Mouse (Mus musculus) mouse embryonic stem cell (cell line): ENCODE measurements around the gene 1700025G04Rik.

Source experiments
- in situ Hi-C, 2 experiments: fragments of 300-500 bp; cut with MboI; formaldehyde crosslinking; loops; 1 replicate in 1 of 2; 3 replicates in 1 of 2; pipeline ENCODE4 v1.14.3; 2019 to 2020; ENCODE audit warnings: low sequenced_read_pairs in 2 of 2, low pct_unique_long_range_greater_than_20kb in 1 of 2, mixed read lengths in 1 of 2; ENCODE audit not compliant: unreplicated experiment in 1 of 2

Gene 1700025G04Rik

GRCm38 (mm10) chr1:152041005-152041404, 48.9 kb downstream of the 1700025G04Rik start:
- in situ Hi-C loops = no loop called here

- in situ Hi-C loops = no loop called here
Observed at GRCm38 (mm10) chr1:152040053-152040452, 49.9 kb downstream of the 1700025G04Rik start.

- in situ Hi-C loops = no loop called here
Observed at GRCm38 (mm10) chr1:152039588-152039987, 50.3 kb downstream of the 1700025G04Rik start.

- in situ Hi-C loops = no loop called here
Observed at GRCm38 (mm10) chr1:152038086-152038485, 51.8 kb downstream of the 1700025G04Rik start.

- in situ Hi-C loops = no loop called here
Observed at GRCm38 (mm10) chr1:152037589-152037988, 52.3 kb downstream of the 1700025G04Rik start.

- in situ Hi-C loops = no loop called here
Observed at GRCm38 (mm10) chr1:152034766-152035165, 55.2 kb downstream of the 1700025G04Rik start.

GRCm38 (mm10) chr1:152033731-152034130, 56.2 kb downstream of the 1700025G04Rik start:
- in situ Hi-C loops = no loop called here

- in situ Hi-C loops = no loop called here
Observed at GRCm38 (mm10) chr1:152032144-152032543, 57.8 kb downstream of the 1700025G04Rik start.

GRCm38 (mm10) chr1:152030546-152030945, 59.4 kb downstream of the 1700025G04Rik start:
- in situ Hi-C loops = no loop called here

GRCm38 (mm10) chr1:152028718-152029117, 61.2 kb downstream of the 1700025G04Rik start:
- in situ Hi-C loops = no loop called here

GRCm38 (mm10) chr1:152026762-152027161, 63.2 kb downstream of the 1700025G04Rik start:
- in situ Hi-C loops = no loop called here

- in situ Hi-C loops = no loop called here
Observed at GRCm38 (mm10) chr1:152025308-152025707, 64.6 kb downstream of the 1700025G04Rik start.

- in situ Hi-C loops = no loop called here
Observed at GRCm38 (mm10) chr1:152024019-152024787, 65.7 kb downstream of the 1700025G04Rik start.

- in situ Hi-C loops = no loop called here
Observed at GRCm38 (mm10) chr1:152020812-152021211, 69.1 kb downstream of the 1700025G04Rik start.

- in situ Hi-C loops = no loop called here
Observed at GRCm38 (mm10) chr1:152020070-152020469, 69.9 kb downstream of the 1700025G04Rik start.

GRCm38 (mm10) chr1:152019196-152019595, 70.7 kb downstream of the 1700025G04Rik start:
- in situ Hi-C loops = no loop called here

- in situ Hi-C loops = no loop called here
Observed at GRCm38 (mm10) chr1:152018322-152018721, 71.6 kb downstream of the 1700025G04Rik start.

GRCm38 (mm10) chr1:152016663-152017062, 73.3 kb downstream of the 1700025G04Rik start:
- in situ Hi-C loops = no loop called here

GRCm38 (mm10) chr1:152015555-152016125, 74.3 kb downstream of the 1700025G04Rik start:
- in situ Hi-C loops = no loop called here

GRCm38 (mm10) chr1:152011741-152012140, 78.2 kb downstream of the 1700025G04Rik start:
- in situ Hi-C loops = no loop called here
